Mouse (Mus musculus): ENCODE data around the gene Tulp4. TPM values are rescaled to one million over a fixed set of nuclear protein-coding genes. Genes with fewer than 3 reads are reported as not detected.

Gene Tulp4
- total and polyA plus RNA-seq, 2 experiments from 2014 or later: 92.0 to 417 TPM

GRCm38 (mm10) chr17:6199166-6199565 lies 92.9 kb downstream of the Tulp4 start:
- Histone ChIP-seq H3K4me3 (ENCODE audit: low read depth, low read length) (no peak overlapping the region), H3K9me3 (ENCODE audit: low read length) (no peaks in the 10 kb centered on the region), H3K4me2 (ENCODE audit: low read depth) (no peak overlapping the region), H3K27me3 (ENCODE audit: insufficient read depth, low read length) (no peaks in the 10 kb centered on the region), H3K4me1 (ENCODE audit: insufficient read depth) (no peaks in the 10 kb centered on the region), H3K36me3 (ENCODE audit: insufficient read depth) (peaks cover 33% of the 10 kb centered on the region), H3K9ac (no peak overlapping the region), H3K27ac (ENCODE audit: low read depth, low read length) (no peak overlapping the region)
- 69% methylated on average over 4 of the region's 4 CpGs for WGBS
- no peak for DNase-seq
- no peak for ATAC-seq
- TF ChIP-seq CTCF (IDR thresholded peaks at IDR 0.05; ENCODE audit: low read depth): no peak

DNA sequence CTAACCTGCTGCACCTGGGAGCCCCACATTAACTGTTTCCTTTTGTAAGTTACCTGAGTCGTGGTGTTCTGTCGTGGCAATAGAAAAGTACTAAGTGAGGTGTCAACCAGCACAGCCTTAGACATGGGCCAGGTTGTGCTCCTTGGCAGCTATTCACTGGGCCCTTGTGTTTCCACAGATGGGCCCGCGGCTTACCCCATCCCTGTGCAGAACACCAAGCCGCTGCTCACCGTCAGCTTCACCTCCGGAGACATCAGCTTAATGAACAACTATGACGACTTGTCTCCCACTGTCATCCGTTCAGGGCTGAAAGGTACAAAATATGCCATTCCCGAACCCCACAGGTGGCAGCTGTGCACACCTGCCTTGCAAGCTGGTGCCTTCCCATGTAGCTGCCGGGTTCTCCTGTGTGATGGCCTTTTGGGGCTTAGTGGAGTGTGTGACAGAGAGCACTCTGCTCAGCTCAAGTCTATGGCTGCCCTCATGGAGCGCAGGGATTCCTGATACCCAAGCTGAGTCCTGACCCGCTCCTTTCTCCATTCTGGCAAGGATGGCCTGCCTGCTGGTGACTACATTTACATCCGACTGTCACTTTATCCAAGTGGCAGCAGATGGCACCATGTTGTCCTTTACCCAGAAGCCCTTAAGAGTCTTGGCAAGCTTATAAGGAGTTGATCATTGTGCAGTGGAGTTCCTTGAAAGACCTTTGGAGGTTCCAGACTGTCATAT lies 95.4 kb downstream of the Tulp4 start:
- no peaks in the 10 kb centered on the region for H3K27me3 ChIP-seq (ENCODE audit: insufficient read depth, low read length)
- H3K4me2 ChIP-seq (ENCODE audit: low read depth): no peak overlapping the region
- DNase-seq (no peak), ATAC-seq (0 out of 2 replicates have a peak, but pooled peaks have one; percentile 45)
- no peaks in the 10 kb centered on the region for H3K9me3 ChIP-seq (ENCODE audit: low read length)
- TF ChIP-seq CTCF (IDR thresholded peaks at IDR 0.05; ENCODE audit: low read depth): no peak
- peaks cover 46% of the 10 kb centered on the region for H3K36me3 ChIP-seq (ENCODE audit: insufficient read depth)
- no peak overlapping the region for H3K9ac ChIP-seq
- no peak overlapping the region for H3K4me3 ChIP-seq (ENCODE audit: low read depth, low read length)
- no peaks in the 10 kb centered on the region for H3K4me1 ChIP-seq (ENCODE audit: insufficient read depth)
- WGBS: 88% methylated on average over 14 of the region's 14 CpGs
- H3K27ac ChIP-seq (ENCODE audit: low read depth, low read length): no peak overlapping the region

DNA sequence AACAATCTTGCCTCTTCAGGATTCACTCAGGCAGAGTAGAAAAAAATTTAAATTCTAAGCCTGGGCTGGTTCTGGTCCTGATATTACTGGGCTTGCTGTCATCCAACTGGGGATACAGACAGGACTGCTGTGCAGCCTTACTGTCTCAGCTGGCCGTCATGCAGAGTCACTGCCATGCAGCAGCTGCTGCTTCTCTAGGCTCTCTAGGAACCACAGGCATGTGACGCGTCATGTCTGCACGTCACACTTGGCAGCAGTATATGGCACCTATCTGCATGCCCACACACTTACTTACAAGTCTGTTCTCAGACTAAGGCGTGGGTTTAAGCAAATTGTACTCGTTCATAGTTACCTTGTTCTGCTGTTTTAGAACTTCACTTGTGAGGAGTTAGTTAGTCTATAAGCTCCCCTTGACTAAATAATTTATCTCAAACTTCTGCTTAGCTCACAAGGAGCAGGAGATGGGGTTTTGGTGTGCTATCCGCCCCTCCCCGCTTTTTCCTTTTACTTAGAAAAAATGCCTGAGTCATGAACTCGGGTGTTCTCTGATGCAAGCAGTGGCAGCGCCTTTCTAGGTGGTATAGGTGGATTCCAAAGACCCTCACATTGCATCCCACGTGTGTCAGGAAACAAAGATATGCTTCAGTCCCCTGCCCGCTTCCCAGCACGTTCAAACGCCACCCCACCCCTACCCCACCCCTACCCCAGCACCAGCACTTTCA lies 96.3 kb downstream of the Tulp4 start:
- Histone ChIP-seq H3K4me3 (ENCODE audit: low read depth, low read length) (no peak overlapping the region), H3K9ac (no peak overlapping the region), H3K27me3 (ENCODE audit: insufficient read depth, low read length) (no peaks in the 10 kb centered on the region), H3K4me1 (ENCODE audit: insufficient read depth) (no peaks in the 10 kb centered on the region), H3K4me2 (ENCODE audit: low read depth) (no peak overlapping the region), H3K9me3 (ENCODE audit: low read length) (no peaks in the 10 kb centered on the region), H3K27ac (ENCODE audit: low read depth, low read length) (no peak overlapping the region), H3K36me3 (ENCODE audit: insufficient read depth) (peaks cover 51% of the 10 kb centered on the region)
- no peak for TF ChIP-seq CTCF (IDR thresholded peaks at IDR 0.05; ENCODE audit: low read depth)
- ATAC-seq (0 out of 2 replicates have a peak, but pooled peaks have one; percentile 42), DNase-seq (no peak)
- 77% methylated on average over 14 of the region's 14 CpGs for WGBS

- WGBS: 81% methylated on average over 7 of the region's 7 CpGs
- Histone ChIP-seq H3K4me3 (ENCODE audit: low read depth, low read length) (no peak overlapping the region), H3K9me3 (ENCODE audit: low read length) (no peaks in the 10 kb centered on the region), H3K4me1 (ENCODE audit: insufficient read depth) (no peaks in the 10 kb centered on the region), H3K9ac (no peak overlapping the region), H3K36me3 (ENCODE audit: insufficient read depth) (peaks cover 55% of the 10 kb centered on the region), H3K4me2 (ENCODE audit: low read depth) (no peak overlapping the region), H3K27ac (ENCODE audit: low read depth, low read length) (no peak overlapping the region), H3K27me3 (ENCODE audit: insufficient read depth, low read length) (no peaks in the 10 kb centered on the region)
- no peak for TF ChIP-seq CTCF (IDR thresholded peaks at IDR 0.05; ENCODE audit: low read depth)
- DNase-seq (no peak), ATAC-seq (no peak)
Measured at GRCm38 (mm10) chr17:6203126-6203525, 96.9 kb downstream of the Tulp4 start.

DNA sequence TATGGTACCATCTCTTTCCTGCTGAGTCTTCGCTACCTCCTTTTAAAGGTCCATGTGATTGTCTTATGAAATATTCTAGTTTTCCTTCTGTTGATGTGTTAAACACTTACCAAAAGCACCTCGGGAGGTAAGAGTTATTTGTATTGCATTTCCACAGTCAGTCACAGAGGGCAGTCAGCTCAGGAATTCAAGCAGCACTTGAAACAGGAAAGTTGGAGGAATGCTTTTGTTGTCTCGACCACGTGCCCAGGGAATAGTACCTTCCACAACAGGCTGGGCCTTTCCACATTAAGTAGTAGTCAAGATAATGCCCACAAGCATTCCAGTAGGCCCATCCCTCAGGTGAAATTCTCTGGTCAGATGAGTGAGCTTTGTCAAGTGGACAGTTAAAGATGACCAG lies 97.6 kb downstream of the Tulp4 start:
- no peak for TF ChIP-seq CTCF (IDR thresholded peaks at IDR 0.05; ENCODE audit: low read depth)
- no peak overlapping the region for H3K27ac ChIP-seq (ENCODE audit: low read depth, low read length)
- H3K4me2 ChIP-seq (ENCODE audit: low read depth): no peak overlapping the region
- ATAC-seq (no peak), DNase-seq (no peak)
- no peak overlapping the region for H3K4me3 ChIP-seq (ENCODE audit: low read depth, low read length)
- no peaks in the 10 kb centered on the region for H3K9me3 ChIP-seq (ENCODE audit: low read length)
- WGBS: 46% methylated on average over 4 of the region's 4 CpGs
- H3K4me1 ChIP-seq (ENCODE audit: insufficient read depth): no peaks in the 10 kb centered on the region
- no peak overlapping the region for H3K9ac ChIP-seq
- H3K27me3 ChIP-seq (ENCODE audit: insufficient read depth, low read length): no peaks in the 10 kb centered on the region
- peaks cover 56% of the 10 kb centered on the region for H3K36me3 ChIP-seq (ENCODE audit: insufficient read depth)

DNA sequence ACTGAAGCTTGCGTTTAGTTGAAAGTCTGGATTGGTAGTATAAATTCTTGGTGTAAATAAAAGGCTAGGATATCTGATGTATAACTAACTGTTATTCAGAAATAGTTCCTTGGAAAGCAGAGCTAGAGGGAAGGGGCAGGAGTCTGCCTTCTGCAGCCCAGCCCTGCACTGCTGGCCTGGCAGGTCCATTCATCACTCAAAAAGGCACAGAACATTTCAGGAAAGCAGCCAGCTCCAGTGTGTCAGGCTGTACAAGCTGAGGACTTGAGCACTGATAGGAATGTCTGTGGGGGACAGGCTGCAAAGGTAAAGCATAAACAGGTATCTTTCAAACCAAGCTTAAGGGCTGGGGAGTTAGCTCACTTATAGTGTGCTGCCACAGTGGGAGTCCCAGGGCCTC lies 105.5 kb downstream of the Tulp4 start:
- Histone ChIP-seq H3K9me3 (ENCODE audit: low read length) (no peaks in the 10 kb centered on the region), H3K4me1 (ENCODE audit: insufficient read depth) (no peaks in the 10 kb centered on the region), H3K36me3 (ENCODE audit: insufficient read depth) (peaks cover 64% of the 10 kb centered on the region), H3K27me3 (ENCODE audit: insufficient read depth, low read length) (no peaks in the 10 kb centered on the region), H3K27ac (ENCODE audit: low read depth, low read length) (no peak overlapping the region), H3K4me2 (ENCODE audit: low read depth) (no peak overlapping the region), H3K4me3 (ENCODE audit: low read depth, low read length) (no peak overlapping the region), H3K9ac (no peak overlapping the region)
- DNase-seq (no peak), ATAC-seq (no peak)
- no peak for TF ChIP-seq CTCF (IDR thresholded peaks at IDR 0.05; ENCODE audit: low read depth)
- WGBS: 100% methylated on average over 1 of the region's 1 CpGs

DNA sequence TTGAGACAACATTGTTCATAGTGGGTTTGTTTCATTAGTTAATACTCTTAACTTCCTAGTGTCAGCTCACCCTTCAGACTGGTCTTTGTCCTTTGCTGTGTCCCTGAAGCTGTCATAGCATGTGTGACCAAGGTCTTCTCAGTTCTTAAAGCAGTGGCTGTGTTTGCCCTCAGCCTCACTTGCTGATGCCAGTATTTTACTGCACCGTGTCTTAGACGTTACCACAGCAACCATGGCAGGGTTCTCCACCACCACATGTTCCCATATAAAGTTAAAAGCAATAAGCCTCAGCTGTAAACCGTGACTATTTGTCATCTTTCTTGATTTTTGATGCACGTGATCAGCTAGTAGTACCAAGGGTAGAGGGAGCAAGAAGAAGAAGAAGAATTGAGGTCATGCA lies 109.4 kb downstream of the Tulp4 start:
- no peaks in the 10 kb centered on the region for H3K27me3 ChIP-seq (ENCODE audit: insufficient read depth, low read length)
- no peak overlapping the region for H3K4me2 ChIP-seq (ENCODE audit: low read depth)
- no peak for TF ChIP-seq CTCF (IDR thresholded peaks at IDR 0.05; ENCODE audit: low read depth)
- H3K27ac ChIP-seq (ENCODE audit: low read depth, low read length): no peak overlapping the region
- H3K36me3 ChIP-seq (ENCODE audit: insufficient read depth): peaks cover 49% of the 10 kb centered on the region
- 79% methylated on average over 4 of the region's 4 CpGs for WGBS
- H3K4me3 ChIP-seq (ENCODE audit: low read depth, low read length): no peak overlapping the region
- no peak for ATAC-seq
- H3K9ac ChIP-seq: no peak overlapping the region
- H3K9me3 ChIP-seq (ENCODE audit: low read length): no peaks in the 10 kb centered on the region
- DNase-seq: no peak
- H3K4me1 ChIP-seq (ENCODE audit: insufficient read depth): no peaks in the 10 kb centered on the region
